Mouse (Mus musculus): ENCODE data around the gene Orm2.

The Orm2 gene

GRCm38 (mm10) chr4:63382676-63383369, 20.6 kb downstream of the Orm2 start:
- no peak for DNase-seq

- no peak for DNase-seq
These were observed 21.2 kb downstream of the Orm2 start for GRCm38 (mm10) chr4:63383474-63383873.

- no peak for DNase-seq
These were observed 22.0 kb downstream of the Orm2 start for GRCm38 (mm10) chr4:63384262-63384661.

- no peak for DNase-seq
These were observed 23.0 kb downstream of the Orm2 start for GRCm38 (mm10) chr4:63385253-63385652.

GRCm38 (mm10) chr4:63385784-63386183, 23.5 kb downstream of the Orm2 start:
- no peak for DNase-seq

- DNase-seq = no peak
These were observed 25.8 kb downstream of the Orm2 start for GRCm38 (mm10) chr4:63388029-63388428.

- DNase-seq = no peak
These were observed 27.1 kb downstream of the Orm2 start for GRCm38 (mm10) chr4:63389121-63389886.

GRCm38 (mm10) chr4:63389887-63390528, 27.8 kb downstream of the Orm2 start:
- DNase-seq = no peak

- no peak for DNase-seq
These were observed 29.1 kb downstream of the Orm2 start for GRCm38 (mm10) chr4:63391322-63391721.

GRCm38 (mm10) chr4:63397981-63398537, 35.8 kb downstream of the Orm2 start:
- DNase-seq = no peak

- DNase-seq = no peak
These were observed 36.8 kb downstream of the Orm2 start for GRCm38 (mm10) chr4:63398854-63399609.

GRCm38 (mm10) chr4:63399691-63400270, 37.5 kb downstream of the Orm2 start:
- no peak for DNase-seq

GRCm38 (mm10) chr4:63400541-63401306, 38.5 kb downstream of the Orm2 start:
- no peak for DNase-seq

GRCm38 (mm10) chr4:63401620-63402019, 39.4 kb downstream of the Orm2 start:
- DNase-seq = no peak

GRCm38 (mm10) chr4:63402056-63402455, 39.8 kb downstream of the Orm2 start:
- no peak for DNase-seq

GRCm38 (mm10) chr4:63402558-63402957, 40.3 kb downstream of the Orm2 start:
- DNase-seq = peak; percentile 38

- DNase-seq = peak; percentile 86
These were observed 41.1 kb downstream of the Orm2 start, which contains the start of gene Akna for GRCm38 (mm10) chr4:63403040-63403959. TSS of gene Akna (minus strand) at chr4:63403354.

- no peak for DNase-seq
These were observed 42.0 kb downstream of the Orm2 start for GRCm38 (mm10) chr4:63404205-63404604.

GRCm38 (mm10) chr4:63405051-63405450, 42.8 kb downstream of the Orm2 start:
- DNase-seq = no peak

- DNase-seq = no peak
These were observed 43.4 kb downstream of the Orm2 start for GRCm38 (mm10) chr4:63405683-63406082.

Data from kidney, adult 9 months (tissue).